Mouse (Mus musculus) midbrain, embryonic 11.5 days (tissue): Measurements from ENCODE around the gene Cfap299. TPM values are rescaled to one million over a fixed set of nuclear protein-coding genes. Genes with fewer than 3 reads are reported as not detected.
A peak's percentile ranks its signal among the peaks of the same experiment; 100 is the strongest.

Experiments used
- ATAC-seq: fragments of 200-750 bp; cut with Nextera tagmentation; 2 replicates; pipeline ENCODE4 v1.8.0; 2017; ENCODE audit warnings: moderate TSS enrichment, moderate library complexity; ENCODE audit not compliant: low FRiP score
- DNase-seq: peaks from one replicate; pipeline ENCODE4 v3.0.0; 2015; ENCODE audit warnings: low spot score; ENCODE audit errors: missing footprints
- H3K27ac ChIP-seq: fragments of 300-500 bp; sonication (generic); 2 replicates; pipeline ENCODE4 v1.5.1; 2014; ENCODE audit warnings: low read depth, low read length
- H3K27me3 ChIP-seq: fragments of 300-500 bp; sonication (generic); 2 replicates; pipeline ENCODE4 v1.6.1; 2014; ENCODE audit warnings: mild to moderate bottlenecking, low read length, moderate library complexity, mixed read lengths; ENCODE audit not compliant: control insufficient read depth, insufficient read depth
- H3K36me3 ChIP-seq: fragments of 300-500 bp; sonication (generic); 2 replicates; pipeline ENCODE4 v1.6.1; 2014; ENCODE audit warnings: mild to moderate bottlenecking, low read length, moderate library complexity, mixed read lengths; ENCODE audit not compliant: control insufficient read depth, insufficient read depth
- H3K4me1 ChIP-seq: fragments of 300-500 bp; sonication (generic); 2 replicates; pipeline ENCODE4 v1.6.1; 2014; ENCODE audit warnings: low read length; ENCODE audit not compliant: control insufficient read depth, insufficient read depth
- H3K4me2 ChIP-seq: fragments of 300-500 bp; sonication (generic); 2 replicates; pipeline ENCODE4 v1.6.1; 2014; ENCODE audit warnings: mild to moderate bottlenecking, moderate library complexity
- H3K4me3 ChIP-seq: fragments of 300-500 bp; sonication (generic); 2 replicates; pipeline ENCODE4 v1.5.1; 2014; ENCODE audit warnings: low read depth, low read length
- H3K9ac ChIP-seq: fragments of 300-500 bp; sonication (generic); 2 replicates; pipeline ENCODE4 v1.6.1; 2014; ENCODE audit warnings: low read length
- H3K9me3 ChIP-seq: fragments of 300-500 bp; sonication (generic); 2 replicates; pipeline ENCODE4 v1.6.1; 2016; ENCODE audit warnings: low read length; ENCODE audit not compliant: control insufficient read depth
- WGBS: fragments of 180-500 bp; shearing (Covaris S2); extraction: QIAGEN DNeasy Blood & Tissue Kit; methylation state at CpG from one replicate; pipeline ENCODE4 v1.1.7; 2014; 5-methylcytosine and 5-hydroxymethylcytosine counted together
- polyA plus RNA-seq: library from polyadenylated mRNA; unstranded; fragments of >200 nt; fragmentation: Nextera tagmentation; extraction: Ambion mirVana; gene quantifications from 2 replicates; pipeline ENCODE4 v1.2.1, GENCODE M21; 2014

Cfap299 gene
- polyA plus RNA-seq, 1 experiment from 2014 or later, result 0.37 TPM

GRCm38 (mm10) chr5:98476539-98476938 lies 147.4 kb downstream of the Cfap299 start:
- no peaks in the 10 kb centered on the region for H3K27me3 ChIP-seq
- no peak for ATAC-seq
- H3K36me3 ChIP-seq, result no peaks in the 10 kb centered on the region
- H3K4me3 ChIP-seq, result no peak overlapping the region
- H3K27ac ChIP-seq, result no peak overlapping the region
- 92% methylated on average over 3 of the region's 3 CpGs for WGBS
- no peaks in the 10 kb centered on the region for H3K9me3 ChIP-seq
- H3K4me1 ChIP-seq, result no peaks in the 10 kb centered on the region
- no peak for DNase-seq
- no peak overlapping the region for H3K4me2 ChIP-seq
- H3K9ac ChIP-seq, result no peak overlapping the region

GRCm38 (mm10) chr5:98477261-98477660 lies 148.2 kb downstream of the Cfap299 start:
- Histone ChIP-seq H3K36me3 (no peaks in the 10 kb centered on the region), H3K4me2 (no peak overlapping the region), H3K27ac (no peak overlapping the region), H3K4me1 (no peaks in the 10 kb centered on the region), H3K27me3 (no peaks in the 10 kb centered on the region), H3K4me3 (no peak overlapping the region), H3K9ac (no peak overlapping the region), H3K9me3 (no peaks in the 10 kb centered on the region)
- DNase-seq (no peak), ATAC-seq (no peak)
- 89% methylated on average over 8 of the region's 8 CpGs for WGBS

- Histone ChIP-seq H3K4me2 (no peak overlapping the region), H3K27me3 (no peaks in the 10 kb centered on the region), H3K27ac (no peak overlapping the region), H3K36me3 (no peaks in the 10 kb centered on the region), H3K9ac (no peak overlapping the region), H3K4me3 (no peak overlapping the region), H3K4me1 (no peaks in the 10 kb centered on the region), H3K9me3 (no peaks in the 10 kb centered on the region)
- ATAC-seq, result no peak
- WGBS, result 71% methylated on average over 5 of the region's 5 CpGs
- peak; percentile 82 for DNase-seq
These were observed 154.4 kb downstream of the Cfap299 start for GRCm38 (mm10) chr5:98483507-98483906.

- 91% methylated on average over 1 of the region's 1 CpGs for WGBS
- ATAC-seq (no peak), DNase-seq (no peak)
- Histone ChIP-seq H3K9me3 (no peaks in the 10 kb centered on the region), H3K9ac (no peak overlapping the region), H3K4me2 (no peak overlapping the region), H3K4me1 (no peaks in the 10 kb centered on the region), H3K36me3 (no peaks in the 10 kb centered on the region), H3K27me3 (no peaks in the 10 kb centered on the region), H3K27ac (no peak overlapping the region), H3K4me3 (no peak overlapping the region)
These were observed 156.1 kb downstream of the Cfap299 start for GRCm38 (mm10) chr5:98485189-98485588.

GRCm38 (mm10) chr5:98498317-98498716 lies 169.2 kb downstream of the Cfap299 start:
- no peak overlapping the region for H3K27ac ChIP-seq
- no peak overlapping the region for H3K4me3 ChIP-seq
- H3K27me3 ChIP-seq, result no peaks in the 10 kb centered on the region
- no peaks in the 10 kb centered on the region for H3K9me3 ChIP-seq
- H3K4me2 ChIP-seq, result no peak overlapping the region
- no peak for ATAC-seq
- H3K4me1 ChIP-seq, result no peaks in the 10 kb centered on the region
- no peak overlapping the region for H3K9ac ChIP-seq
- H3K36me3 ChIP-seq, result no peaks in the 10 kb centered on the region
- WGBS, result 84% methylated on average over 4 of the region's 4 CpGs
- DNase-seq, result no peak

GRCm38 (mm10) chr5:98516214-98516613 lies 187.1 kb downstream of the Cfap299 start:
- DNase-seq (no peak), ATAC-seq (no peak)
- Histone ChIP-seq H3K9me3 (no peaks in the 10 kb centered on the region), H3K4me2 (no peak overlapping the region), H3K4me1 (no peaks in the 10 kb centered on the region), H3K27me3 (no peaks in the 10 kb centered on the region), H3K27ac (no peak overlapping the region), H3K36me3 (no peaks in the 10 kb centered on the region), H3K4me3 (no peak overlapping the region), H3K9ac (no peak overlapping the region)
- WGBS, result 89% methylated on average over 7 of the region's 7 CpGs

GRCm38 (mm10) chr5:98520118-98520517 lies 191.0 kb downstream of the Cfap299 start:
- Histone ChIP-seq H3K9me3 (no peaks in the 10 kb centered on the region), H3K36me3 (no peaks in the 10 kb centered on the region), H3K27ac (no peak overlapping the region), H3K4me3 (no peak overlapping the region), H3K4me2 (no peak overlapping the region), H3K9ac (no peak overlapping the region), H3K27me3 (no peaks in the 10 kb centered on the region), H3K4me1 (no peaks in the 10 kb centered on the region)
- DNase-seq (no peak), ATAC-seq (no peak)
- WGBS, result 85% methylated on average over 2 of the region's 2 CpGs

GRCm38 (mm10) chr5:98522270-98522977 lies 193.3 kb downstream of the Cfap299 start:
- DNase-seq (no peak), ATAC-seq (no peak)
- Histone ChIP-seq H3K9ac (no peak overlapping the region), H3K4me2 (no peak overlapping the region), H3K4me1 (no peaks in the 10 kb centered on the region), H3K36me3 (no peaks in the 10 kb centered on the region), H3K27me3 (no peaks in the 10 kb centered on the region), H3K27ac (no peak overlapping the region), H3K4me3 (no peak overlapping the region), H3K9me3 (no peaks in the 10 kb centered on the region)
- WGBS, result 91% methylated on average over 7 of the region's 7 CpGs

- Histone ChIP-seq H3K27me3 (no peaks in the 10 kb centered on the region), H3K4me2 (no peak overlapping the region), H3K4me1 (no peaks in the 10 kb centered on the region), H3K27ac (no peak overlapping the region), H3K9ac (no peak overlapping the region), H3K9me3 (no peaks in the 10 kb centered on the region), H3K4me3 (no peak overlapping the region), H3K36me3 (no peaks in the 10 kb centered on the region)
- 88% methylated on average over 7 of the region's 7 CpGs for WGBS
- no peak for ATAC-seq
- DNase-seq, result no peak
These were observed 193.9 kb downstream of the Cfap299 start for GRCm38 (mm10) chr5:98523050-98523449.
